Mouse (Mus musculus): Measurements from ENCODE around the gene Pcsk6.
A peak's percentile ranks its signal among the peaks of the same experiment; 100 is the strongest.
"Not testable (repeated sequence)": the region's sequence is repeated elsewhere in the genome, so short reads cannot be mapped to it uniquely, and the experiment has no call there.

The Pcsk6 gene

DNA sequence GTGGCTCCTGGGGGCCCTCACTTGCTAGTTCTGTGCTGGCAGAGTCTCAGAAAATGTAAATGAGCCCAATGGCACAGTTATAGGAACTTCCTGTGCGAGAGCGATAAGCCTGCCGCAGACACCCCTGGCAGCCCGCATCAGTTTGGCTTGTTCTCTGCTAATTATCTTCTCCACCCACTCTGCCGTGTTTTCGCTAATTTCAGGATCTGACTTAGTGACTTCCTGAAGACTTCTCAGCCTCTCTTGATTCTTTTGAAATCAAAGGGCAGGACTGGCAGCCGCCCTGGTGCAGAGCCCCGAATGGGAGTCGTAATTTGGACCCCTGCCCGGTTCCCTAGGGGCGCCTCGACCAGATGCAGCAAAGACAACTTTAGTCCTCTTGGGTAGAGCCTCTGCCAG, 19.8 kb downstream of the Pcsk6 start:
- peak; percentile 42 for DNase-seq (ENCODE audit: low spot score)

DNA sequence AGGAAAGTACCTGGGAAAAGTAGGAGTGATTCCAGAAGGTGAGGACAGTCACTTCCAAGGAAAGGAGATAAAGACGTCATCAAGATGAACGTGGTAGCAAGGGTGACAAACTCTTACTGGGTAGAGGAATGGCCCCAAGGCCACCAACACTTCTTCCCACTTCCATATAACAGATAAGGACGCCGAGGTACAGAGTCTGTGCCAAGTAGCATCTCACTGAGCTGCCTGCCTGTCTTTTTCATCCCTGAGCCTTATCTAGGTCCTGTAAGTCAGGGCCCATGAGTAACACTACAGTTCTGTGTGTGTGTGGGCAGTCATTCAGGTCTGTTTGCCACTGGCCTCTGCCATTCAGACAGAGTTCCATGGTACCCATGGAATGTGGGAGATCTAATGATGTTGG, 23.4 kb downstream of the Pcsk6 start:
- no peak for DNase-seq (ENCODE audit: low spot score)

DNA sequence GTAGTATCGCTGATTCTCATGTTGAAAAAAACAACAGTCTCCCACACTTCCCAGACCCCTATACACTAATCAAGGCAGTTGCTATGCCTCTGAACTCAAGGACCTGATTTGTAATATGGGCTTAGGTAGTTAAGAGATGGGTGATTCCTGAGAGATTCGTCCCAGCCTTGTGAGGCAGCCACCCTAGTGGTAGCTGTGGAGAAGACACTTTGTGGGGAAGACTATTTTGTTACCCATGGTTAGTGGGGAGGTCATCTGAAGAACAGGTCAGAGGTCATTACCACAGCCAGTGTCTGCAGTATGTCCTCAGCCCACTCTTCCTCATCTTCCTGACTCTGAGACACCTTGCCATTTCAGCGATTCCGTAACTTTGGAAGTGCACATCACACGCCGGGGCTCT, 24.3 kb downstream of the Pcsk6 start:
- no peak for DNase-seq (ENCODE audit: low spot score)

DNA sequence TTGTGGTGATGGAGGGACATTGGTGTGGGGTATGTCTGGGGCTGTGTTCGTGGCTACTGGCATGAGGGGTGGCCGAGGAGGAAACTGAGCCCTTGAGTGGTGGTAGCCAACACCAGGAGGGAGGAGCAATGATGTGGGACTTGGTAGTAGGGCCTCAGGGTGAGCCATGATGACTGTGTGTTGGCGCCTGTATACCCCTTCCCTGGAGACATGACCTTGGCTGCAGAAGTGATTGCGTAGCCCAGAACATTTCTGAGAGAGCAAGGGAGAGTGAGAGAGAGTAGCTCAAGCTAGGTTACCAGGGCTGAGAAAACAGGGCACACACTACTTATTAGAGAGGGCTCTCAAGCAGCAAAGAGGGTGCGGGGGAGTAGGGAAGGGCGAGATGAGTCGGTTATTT, 30.3 kb downstream of the Pcsk6 start:
- no peak for DNase-seq (ENCODE audit: low spot score)

DNA sequence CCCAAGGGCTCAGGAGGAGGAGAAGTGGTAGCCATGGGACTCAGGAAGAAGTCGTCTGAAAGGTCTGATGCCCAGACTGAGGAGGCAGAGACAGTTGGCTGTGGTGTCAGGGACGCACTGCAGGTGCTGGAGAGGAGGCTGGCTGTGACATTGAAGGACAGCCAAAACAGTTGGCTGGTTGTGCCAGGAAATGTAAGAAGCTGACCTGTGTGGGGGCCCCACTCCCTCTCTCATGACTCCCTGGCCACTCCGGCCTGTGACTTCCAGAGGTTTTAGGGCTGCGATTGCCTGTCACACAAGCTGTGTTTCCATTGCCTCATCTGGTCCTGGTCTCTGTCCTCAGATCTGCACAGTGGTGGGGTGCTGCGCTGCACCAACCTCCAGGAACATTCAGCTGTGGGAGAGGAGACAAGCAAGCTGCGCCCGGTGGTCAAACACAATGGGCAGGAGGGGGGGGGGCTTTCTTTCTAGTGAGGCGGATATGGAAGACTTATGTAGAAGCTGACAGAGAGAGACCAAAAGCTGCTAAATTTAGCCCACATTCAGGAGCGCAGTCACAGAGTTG, 30.8 kb downstream of the Pcsk6 start:
- DNase-seq (ENCODE audit: low spot score) = no peak

GRCm38 (mm10) chr7:65893546-65893945, 32.0 kb downstream of the Pcsk6 start:
- DNase-seq (ENCODE audit: low spot score) = no peak

DNA sequence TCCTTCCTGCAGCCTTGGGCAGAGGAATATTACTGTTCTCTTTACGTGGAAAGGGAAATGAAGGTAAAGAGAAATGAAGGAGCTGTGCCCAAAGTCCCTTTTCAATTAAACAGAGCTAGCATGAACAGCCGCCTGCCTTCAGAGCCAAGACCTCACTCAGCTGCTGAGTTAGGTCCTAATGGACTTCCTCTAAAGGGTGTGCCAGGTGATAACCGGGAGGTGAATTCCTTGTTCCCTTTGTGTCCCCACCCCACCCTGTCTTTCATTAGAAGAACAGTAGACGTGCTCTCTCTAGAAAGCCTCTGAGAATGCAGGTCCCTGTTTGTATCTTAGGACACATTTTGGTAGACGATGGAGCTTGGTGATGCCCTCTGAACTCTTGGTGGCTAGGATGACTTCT, 33.7 kb downstream of the Pcsk6 start:
- DNase-seq (ENCODE audit: low spot score) = no peak

DNA sequence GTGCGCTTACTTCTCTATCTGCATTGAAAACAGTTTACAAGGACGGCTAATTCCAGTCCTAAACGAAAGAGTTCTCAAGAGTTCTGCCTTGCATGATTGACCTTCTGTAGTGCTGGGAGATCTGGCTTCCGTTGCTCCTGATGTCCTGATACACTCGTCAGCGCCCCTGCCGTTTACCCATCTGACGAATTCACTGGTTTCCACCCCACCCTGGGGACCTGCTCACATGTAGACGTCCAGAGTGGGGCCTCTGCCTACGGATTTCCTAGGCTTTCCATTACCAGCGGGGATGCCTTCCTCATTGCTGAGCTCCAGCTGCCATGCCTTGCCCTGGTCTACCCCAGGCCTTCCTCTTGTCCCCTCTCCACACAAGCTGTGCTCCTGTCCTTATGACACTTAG, 39.7 kb downstream of the Pcsk6 start:
- no peak for DNase-seq (ENCODE audit: low spot score)

GRCm38 (mm10) chr7:65902471-65903180, 41.1 kb downstream of the Pcsk6 start:
- DNase-seq (ENCODE audit: low spot score) = no peak

GRCm38 (mm10) chr7:65903456-65903855, 41.9 kb downstream of the Pcsk6 start:
- no peak for DNase-seq (ENCODE audit: low spot score)

- DNase-seq (ENCODE audit: low spot score) = no peak
Measured at GRCm38 (mm10) chr7:65906528-65907272, 45.2 kb downstream of the Pcsk6 start.

DNA sequence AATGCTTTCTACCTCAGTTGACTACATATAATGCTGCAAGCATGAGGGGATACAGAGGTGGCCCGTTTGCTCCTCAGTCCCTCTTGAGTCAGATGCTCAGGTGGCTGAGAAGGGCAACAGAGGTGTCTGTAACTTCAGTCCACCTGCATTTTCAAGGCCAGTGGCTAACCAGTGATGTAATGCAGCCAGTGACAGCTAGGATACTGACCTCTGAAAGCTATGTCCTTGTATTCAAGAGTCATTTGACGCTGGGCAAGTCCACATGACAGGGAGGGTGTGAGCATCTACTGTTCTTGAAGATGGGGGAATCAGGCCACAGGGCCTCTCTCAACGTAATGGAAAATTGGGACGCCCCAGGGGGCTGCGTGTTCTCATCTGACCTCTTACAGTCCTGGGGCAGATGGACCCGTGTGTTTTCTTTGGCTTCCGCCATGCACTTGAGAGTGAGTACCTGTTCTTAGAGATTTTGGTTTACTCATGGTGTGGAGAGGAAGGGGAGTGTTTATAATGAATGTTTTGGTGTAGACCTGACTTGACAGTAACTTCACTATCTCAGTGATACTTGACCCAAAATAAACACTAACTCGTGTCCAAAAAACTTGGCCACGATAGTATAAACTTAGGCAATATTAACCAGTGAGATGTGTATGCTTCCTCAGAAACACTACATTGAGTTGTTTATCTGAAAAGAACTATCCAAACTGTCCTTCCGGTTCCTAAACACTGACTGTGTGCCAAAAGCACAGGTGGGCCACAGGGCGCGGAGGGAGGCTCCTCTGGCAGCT, 48.0 kb downstream of the Pcsk6 start:
- no peak for DNase-seq (ENCODE audit: low spot score)

DNA sequence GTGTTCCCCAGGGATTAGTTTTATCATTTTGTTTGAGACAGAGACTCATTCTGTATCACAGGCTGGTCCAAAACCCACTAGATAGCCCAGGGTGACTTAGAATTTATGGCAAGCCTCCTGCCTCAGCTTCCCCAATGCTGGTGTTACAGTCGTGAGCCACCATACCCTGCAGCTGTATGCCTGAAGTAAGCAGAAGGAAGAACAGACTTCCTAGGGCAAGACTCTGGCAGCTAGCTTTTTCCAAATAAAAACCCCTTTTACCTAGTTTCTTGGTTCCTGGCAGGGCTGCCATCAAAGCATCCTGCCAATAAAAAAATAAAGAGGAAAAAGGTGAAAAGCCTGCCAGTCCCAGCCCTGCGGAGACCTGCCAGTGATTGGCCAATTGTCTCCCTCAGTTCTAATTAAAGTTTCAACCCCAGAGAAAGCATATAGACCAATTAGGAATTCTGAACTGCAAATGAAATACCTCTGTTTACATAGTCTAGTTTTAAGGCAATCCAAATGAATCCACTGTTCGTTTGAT, 51.6 kb downstream of the Pcsk6 start:
- DNase-seq (ENCODE audit: low spot score) = no peak

- no peak for DNase-seq (ENCODE audit: low spot score)
Measured at GRCm38 (mm10) chr7:65914761-65915301, 53.3 kb downstream of the Pcsk6 start.

DNA sequence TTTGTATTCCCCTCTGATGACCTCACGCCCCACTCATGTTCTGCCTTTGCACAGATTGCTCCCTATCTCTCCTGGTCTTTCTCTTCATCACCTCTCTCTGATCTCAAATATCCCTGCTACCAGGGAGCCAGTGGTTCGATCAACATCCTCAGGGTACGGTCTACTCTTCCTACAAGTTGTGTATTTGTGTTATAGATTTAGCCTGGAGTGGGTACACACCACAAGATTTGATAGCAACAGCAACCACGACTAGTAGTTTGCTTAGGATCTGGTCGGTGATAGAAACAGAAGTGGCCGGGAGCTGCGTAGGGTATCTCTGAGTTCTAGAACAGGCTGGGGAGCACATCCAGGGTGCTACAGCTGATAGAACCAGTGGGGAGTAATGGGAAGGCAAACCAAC, 54.3 kb downstream of the Pcsk6 start:
- no peak for DNase-seq (ENCODE audit: low spot score)

DNA sequence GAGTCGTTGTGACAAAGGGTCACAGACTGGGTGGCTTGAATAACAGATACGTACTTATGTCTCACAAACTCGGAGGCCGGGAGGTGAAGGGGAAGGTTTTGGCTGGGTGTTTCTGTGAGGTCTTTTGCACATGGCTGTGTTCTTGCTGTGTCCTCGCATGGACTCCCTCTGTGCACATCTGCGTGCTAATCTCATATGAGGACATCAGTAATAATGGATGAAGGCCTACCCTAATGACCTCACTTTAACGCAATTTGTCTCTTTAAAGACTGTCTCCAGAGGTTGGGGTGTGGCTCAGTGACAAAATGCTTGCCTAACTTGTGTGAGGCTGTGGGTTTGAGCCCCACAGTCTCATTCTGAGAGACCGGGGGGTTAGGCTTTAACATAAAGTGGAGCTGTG, 55.0 kb downstream of the Pcsk6 start:
- DNase-seq (ENCODE audit: low spot score) = no peak

DNA sequence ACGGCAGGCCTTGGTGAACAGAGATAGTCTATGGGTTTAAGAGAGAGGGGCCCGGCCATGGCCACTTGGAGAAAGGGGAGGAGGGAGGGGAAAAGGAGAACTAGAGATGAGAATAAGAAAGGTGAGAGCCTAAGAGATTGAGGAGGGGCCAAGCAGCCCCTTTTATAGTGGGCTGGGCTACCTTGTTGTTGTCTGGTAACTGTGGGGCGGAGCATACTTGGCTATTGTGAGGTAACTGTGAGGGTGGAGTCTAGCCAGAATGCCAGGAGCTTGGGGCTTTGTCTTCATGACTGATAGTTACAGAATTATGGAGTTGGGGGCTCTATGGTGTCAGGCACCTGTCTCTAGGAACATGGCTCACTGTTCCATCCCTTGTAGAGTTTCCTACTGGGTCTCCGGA, 56.9 kb downstream of the Pcsk6 start:
- no peak for DNase-seq (ENCODE audit: low spot score)

GRCm38 (mm10) chr7:65929398-65929797, 67.9 kb downstream of the Pcsk6 start:
- DNase-seq (ENCODE audit: low spot score) = no peak

DNA sequence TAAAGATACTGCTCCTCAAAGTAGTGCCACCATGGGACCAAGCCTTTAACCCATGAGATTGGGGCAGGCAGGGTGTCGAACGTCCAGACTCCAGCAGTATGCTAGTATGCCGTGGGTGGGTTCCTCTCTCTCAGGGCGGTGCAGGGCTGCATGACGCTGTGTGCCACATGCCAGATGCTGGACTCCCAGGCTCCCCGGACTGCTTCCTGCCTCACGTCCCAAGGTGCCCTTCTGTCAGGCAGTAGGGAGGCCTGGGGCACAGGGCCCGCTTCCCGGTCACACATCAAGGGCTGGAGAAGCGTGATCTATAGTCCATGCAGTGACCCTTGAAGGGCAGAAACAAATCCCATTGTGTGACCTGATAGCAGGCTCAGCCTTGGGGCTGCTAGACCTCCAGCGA, 68.9 kb downstream of the Pcsk6 start:
- DNase-seq (ENCODE audit: low spot score) = no peak

DNA sequence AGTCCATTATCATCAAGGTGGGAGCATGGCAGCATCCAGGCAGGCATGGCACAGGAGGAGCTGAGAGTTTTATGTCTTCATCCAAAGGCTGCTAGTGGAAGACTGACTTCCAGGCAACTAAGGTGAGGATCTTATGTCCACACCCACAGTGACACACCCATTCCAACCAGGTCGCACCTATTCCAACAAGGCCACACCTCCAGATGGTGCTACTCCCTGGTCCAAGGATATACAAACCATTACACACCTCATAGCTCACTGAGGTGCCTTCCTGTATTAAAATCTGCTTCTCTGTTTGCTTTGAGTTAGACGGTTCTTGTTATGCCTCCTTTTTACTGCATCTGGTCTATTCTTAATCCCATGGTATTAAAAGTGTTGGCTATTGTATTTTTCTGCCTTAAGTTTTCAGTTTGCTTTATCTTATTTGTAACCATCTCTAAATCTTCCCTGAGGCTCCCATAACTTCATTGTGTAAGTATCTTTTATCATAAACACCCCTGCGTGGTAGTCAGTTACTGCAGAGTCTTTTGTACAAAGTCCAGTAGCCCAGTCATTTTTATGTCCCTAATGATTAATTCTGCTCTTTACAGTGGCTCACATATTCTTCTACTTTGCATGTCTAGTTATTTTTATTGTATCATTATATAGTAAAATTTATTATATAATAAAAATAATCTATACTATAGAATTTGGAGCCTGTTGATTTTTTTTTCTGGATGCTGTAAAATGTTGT, 72.9 kb downstream of the Pcsk6 start:
- not testable (repeated sequence) for DNase-seq (ENCODE audit: low spot score)

GRCm38 (mm10) chr7:65935211-65935610, 73.7 kb downstream of the Pcsk6 start:
- no peak for DNase-seq (ENCODE audit: low spot score)
